Mouse (Mus musculus) forebrain, embryonic 12.5 days (tissue): ENCODE results near the gene Cacng3. TPM values are rescaled to one million over a fixed set of nuclear protein-coding genes. Genes with fewer than 3 reads are reported as not detected.
A peak's percentile ranks its signal among the peaks of the same experiment; 100 is the strongest.

Experiments used
- ATAC-seq: fragments of 200-750 bp; cut with Nextera tagmentation; 2 replicates; pipeline ENCODE4 v1.8.0; 2017; ENCODE audit warnings: moderate TSS enrichment; ENCODE audit not compliant: low FRiP score
- H3K27ac ChIP-seq: fragments of 300-500 bp; sonication (generic); 2 replicates; pipeline ENCODE4 v1.5.1; 2016; ENCODE audit warnings: mild to moderate bottlenecking
- H3K27me3 ChIP-seq: fragments of 300-500 bp; sonication (generic); 2 replicates; pipeline ENCODE4 v1.6.1; 2016; ENCODE audit warnings: mild to moderate bottlenecking
- H3K36me3 ChIP-seq: fragments of 300-500 bp; sonication (generic); replicated peaks from 2 replicates; pipeline ENCODE4 v1.6.1; 2016; ENCODE audit warnings: mild to moderate bottlenecking
- H3K4me1 ChIP-seq: fragments of 300-500 bp; sonication (generic); 2 replicates; pipeline ENCODE4 v1.6.1; 2016
- H3K4me2 ChIP-seq: fragments of 300-500 bp; sonication (generic); 2 replicates; pipeline ENCODE4 v1.6.1; 2016; ENCODE audit warnings: mild to moderate bottlenecking, moderate library complexity
- H3K4me3 ChIP-seq: fragments of 300-500 bp; sonication (generic); replicated peaks from 2 replicates; pipeline ENCODE4 v1.5.1; 2016; ENCODE audit warnings: mild to moderate bottlenecking
- H3K9ac ChIP-seq: fragments of 300-500 bp; sonication (generic); 2 replicates; pipeline ENCODE4 v1.6.1; 2016; ENCODE audit warnings: mild to moderate bottlenecking
- H3K9me3 ChIP-seq: fragments of 300-500 bp; sonication (generic); 2 replicates; pipeline ENCODE4 v1.6.1; 2016
- WGBS: fragments of 180-500 bp; shearing (Covaris S2); methylation state at CpG from one replicate; pipeline ENCODE4 v1.1.7; 2016; 5-methylcytosine and 5-hydroxymethylcytosine counted together
- polyA plus RNA-seq: library from polyadenylated mRNA; unstranded; fragments of >200 nt; fragmentation: Nextera tagmentation; extraction: Ambion mirVana; gene quantifications from 2 replicates; pipeline ENCODE4 v1.2.1, GENCODE M21; 2016

Gene Cacng3
- polyA plus RNA-seq, 1 experiment from 2014 or later, result 2.0 TPM

GRCm38 (mm10) chr7:122728186-122728585, 57.9 kb downstream of the Cacng3 start:
- Histone ChIP-seq H3K36me3 (no peaks in the 10 kb centered on the region), H3K27ac (no peak overlapping the region), H3K27me3 (no peaks in the 10 kb centered on the region), H3K4me1 (no peaks in the 10 kb centered on the region), H3K4me3 (no peak overlapping the region), H3K9me3 (no peaks in the 10 kb centered on the region), H3K4me2 (no peak overlapping the region), H3K9ac (no peak overlapping the region)
- 93% methylated on average over 8 of the region's 8 CpGs for WGBS
- ATAC-seq, result no peak

- Histone ChIP-seq H3K9me3 (no peaks in the 10 kb centered on the region), H3K4me3 (no peak overlapping the region), H3K27ac (no peak overlapping the region), H3K4me1 (no peaks in the 10 kb centered on the region), H3K4me2 (no peak overlapping the region), H3K9ac (no peak overlapping the region), H3K36me3 (no peaks in the 10 kb centered on the region), H3K27me3 (no peaks in the 10 kb centered on the region)
- WGBS, result 40% methylated on average over 7 of the region's 7 CpGs
- no peak for ATAC-seq
Observed at GRCm38 (mm10) chr7:122728846-122729245, 58.6 kb downstream of the Cacng3 start.

GRCm38 (mm10) chr7:122735323-122735722, 65.0 kb downstream of the Cacng3 start:
- H3K9ac ChIP-seq, result no peak overlapping the region
- no peak overlapping the region for H3K4me2 ChIP-seq
- peaks cover 13% of the 10 kb centered on the region for H3K4me1 ChIP-seq
- no peak overlapping the region for H3K4me3 ChIP-seq
- WGBS, result 35% methylated on average over 11 of the region's 11 CpGs
- no peaks in the 10 kb centered on the region for H3K27me3 ChIP-seq
- peak; percentile 73 for ATAC-seq
- H3K27ac ChIP-seq, result no peak overlapping the region
- H3K9me3 ChIP-seq, result no peaks in the 10 kb centered on the region
- no peaks in the 10 kb centered on the region for H3K36me3 ChIP-seq

GRCm38 (mm10) chr7:122738541-122738940, 68.2 kb downstream of the Cacng3 start:
- Histone ChIP-seq H3K36me3 (no peaks in the 10 kb centered on the region), H3K27me3 (no peaks in the 10 kb centered on the region), H3K4me3 (no peak overlapping the region), H3K9ac (no peak overlapping the region), H3K4me2 (no peak overlapping the region), H3K27ac (no peak overlapping the region), H3K4me1 (peaks cover 13% of the 10 kb centered on the region), H3K9me3 (no peaks in the 10 kb centered on the region)
- WGBS, result 22% methylated on average over 5 of the region's 5 CpGs
- peak; percentile 69; the same call in 1 of the 2 replicates for ATAC-seq

- Histone ChIP-seq H3K27ac (no peak overlapping the region), H3K4me1 (peaks cover 4% of the 10 kb centered on the region; the same call in 1 of the 2 replicates), H3K9me3 (no peaks in the 10 kb centered on the region), H3K9ac (no peak overlapping the region), H3K36me3 (no peaks in the 10 kb centered on the region), H3K27me3 (no peaks in the 10 kb centered on the region), H3K4me2 (no peak overlapping the region), H3K4me3 (no peak overlapping the region)
- no peak for ATAC-seq
- WGBS, result 91% methylated on average over 2 of the region's 2 CpGs
Observed at GRCm38 (mm10) chr7:122740663-122741062, 70.4 kb downstream of the Cacng3 start.

- WGBS, result 76% methylated on average over 5 of the region's 5 CpGs
- no peaks in the 10 kb centered on the region for H3K27me3 ChIP-seq
- no peak overlapping the region for H3K4me2 ChIP-seq
- H3K4me3 ChIP-seq, result no peak overlapping the region
- H3K9ac ChIP-seq, result no peak overlapping the region
- no peaks in the 10 kb centered on the region for H3K36me3 ChIP-seq
- no peak overlapping the region for H3K27ac ChIP-seq
- no peaks in the 10 kb centered on the region for H3K9me3 ChIP-seq
- no peak for ATAC-seq
- H3K4me1 ChIP-seq, result peaks cover 13% of the 10 kb centered on the region; the same call in 1 of the 2 replicates
Observed at GRCm38 (mm10) chr7:122755920-122756603, 85.8 kb downstream of the Cacng3 start.

- 85% methylated on average over 3 of the region's 3 CpGs for WGBS
- Histone ChIP-seq H3K9ac (no peak overlapping the region), H3K27me3 (no peaks in the 10 kb centered on the region), H3K9me3 (peaks cover 5% of the 10 kb centered on the region; the same call in 1 of the 2 replicates), H3K4me3 (no peak overlapping the region), H3K4me2 (no peak overlapping the region), H3K4me1 (0 out of 2 replicates have a peak, but pooled peaks cover 9% of the 10 kb centered on the region), H3K36me3 (no peaks in the 10 kb centered on the region), H3K27ac (no peak overlapping the region)
- no peak for ATAC-seq
Observed at GRCm38 (mm10) chr7:122758645-122759044, 88.4 kb downstream of the Cacng3 start.

- H3K9ac ChIP-seq, result no peak overlapping the region
- H3K9me3 ChIP-seq, result peaks cover 5% of the 10 kb centered on the region; the same call in 1 of the 2 replicates
- H3K27ac ChIP-seq, result no peak overlapping the region
- H3K4me1 ChIP-seq, result 0 out of 2 replicates have a peak, but pooled peaks cover 9% of the 10 kb centered on the region
- H3K36me3 ChIP-seq, result no peaks in the 10 kb centered on the region
- no peaks in the 10 kb centered on the region for H3K27me3 ChIP-seq
- ATAC-seq, result no peak
- whole genome bisulfite sequencing, result 81% methylated on average over 5 of the region's 5 CpGs
- H3K4me3 ChIP-seq, result no peak overlapping the region
- no peak overlapping the region for H3K4me2 ChIP-seq
Observed at GRCm38 (mm10) chr7:122764506-122764905, 94.2 kb downstream of the Cacng3 start.

- no peaks in the 10 kb centered on the region for H3K27me3 ChIP-seq
- WGBS, result 91% methylated on average over 27 of the region's 27 CpGs
- H3K4me3 ChIP-seq, result no peak overlapping the region
- no peaks in the 10 kb centered on the region for H3K4me1 ChIP-seq
- ATAC-seq, result no peak
- H3K36me3 ChIP-seq, result no peaks in the 10 kb centered on the region
- no peak overlapping the region for H3K4me2 ChIP-seq
- H3K9me3 ChIP-seq, result no peaks in the 10 kb centered on the region
- no peak overlapping the region for H3K9ac ChIP-seq
- H3K27ac ChIP-seq, result no peak overlapping the region
Observed at GRCm38 (mm10) chr7:122768292-122769020, 98.2 kb downstream of the Cacng3 start.

- 85% methylated on average over 7 of the region's 7 CpGs for WGBS
- Histone ChIP-seq H3K27me3 (no peaks in the 10 kb centered on the region), H3K36me3 (no peaks in the 10 kb centered on the region), H3K4me2 (no peak overlapping the region), H3K9me3 (no peaks in the 10 kb centered on the region), H3K9ac (no peak overlapping the region), H3K27ac (no peak overlapping the region), H3K4me3 (no peak overlapping the region), H3K4me1 (no peaks in the 10 kb centered on the region)
- ATAC-seq, result no peak
Observed at GRCm38 (mm10) chr7:122779601-122780000, 109.3 kb downstream of the Cacng3 start.

- no peaks in the 10 kb centered on the region for H3K36me3 ChIP-seq
- H3K4me1 ChIP-seq, result no peaks in the 10 kb centered on the region
- no peak overlapping the region for H3K9ac ChIP-seq
- H3K27ac ChIP-seq, result no peak overlapping the region
- ATAC-seq, result no peak
- no peak overlapping the region for H3K4me3 ChIP-seq
- H3K4me2 ChIP-seq, result no peak overlapping the region
- H3K27me3 ChIP-seq, result no peaks in the 10 kb centered on the region
- WGBS, result 93% methylated on average over 7 of the region's 7 CpGs
- no peaks in the 10 kb centered on the region for H3K9me3 ChIP-seq
Observed at GRCm38 (mm10) chr7:122789929-122790328, 119.6 kb downstream of the Cacng3 start.

GRCm38 (mm10) chr7:122793655-122794346, 123.5 kb downstream of the Cacng3 start:
- Histone ChIP-seq H3K4me1 (no peaks in the 10 kb centered on the region), H3K27me3 (no peaks in the 10 kb centered on the region), H3K27ac (no peak overlapping the region), H3K4me3 (no peak overlapping the region), H3K9me3 (no peaks in the 10 kb centered on the region), H3K4me2 (no peak overlapping the region), H3K36me3 (no peaks in the 10 kb centered on the region), H3K9ac (no peak overlapping the region)
- WGBS, result 29% methylated on average over 6 of the region's 6 CpGs
- no peak for ATAC-seq
